Mouse (Mus musculus): ENCODE measurements at regions not wholly inside any gene's neighbourhood (a gene's known extent, or its start where the extent isn't known, plus 50 kb on each side); places are given as distances from the start of the nearest gene placed in this dataset.
"Not testable (repeated sequence)": the region's sequence is repeated elsewhere in the genome, so short reads cannot be mapped to it uniquely, and the experiment has no call there.

GRCm38 (mm10) chr15:24358398-24358797 is 1055.2 kb downstream of the Basp1 start:
- Histone ChIP-seq H3K4me1 (ENCODE audit: control insufficient read depth, insufficient read depth, low read length) (no peaks in the 10 kb centered on the region), H3K4me2 (replicated peaks; ENCODE audit: low read depth, low read length) (no peak overlapping the region), H3K9me3 (ENCODE audit: control insufficient read depth, low read depth, low read length) (no peaks in the 10 kb centered on the region), H3K27ac (ENCODE audit: low read length) (no peak overlapping the region), H3K27me3 (ENCODE audit: control insufficient read depth, insufficient read depth, low read length) (no peaks in the 10 kb centered on the region), H3K4me3 (ENCODE audit: low read depth, low read length) (no peak overlapping the region), H3K9ac (replicated peaks; ENCODE audit: low read depth, low read length) (no peak overlapping the region), H3K36me3 (ENCODE audit: control insufficient read depth, insufficient read depth, low read length) (no peaks in the 10 kb centered on the region)
- WGBS: 83% methylated on average over 8 of the region's 8 CpGs
- ATAC-seq (ENCODE audit: insufficient number of reproducible peaks, insufficient read depth, low FRiP score, low read depth): 0 out of 2 replicates have a peak, but pooled peaks have one; percentile 14

DNA sequence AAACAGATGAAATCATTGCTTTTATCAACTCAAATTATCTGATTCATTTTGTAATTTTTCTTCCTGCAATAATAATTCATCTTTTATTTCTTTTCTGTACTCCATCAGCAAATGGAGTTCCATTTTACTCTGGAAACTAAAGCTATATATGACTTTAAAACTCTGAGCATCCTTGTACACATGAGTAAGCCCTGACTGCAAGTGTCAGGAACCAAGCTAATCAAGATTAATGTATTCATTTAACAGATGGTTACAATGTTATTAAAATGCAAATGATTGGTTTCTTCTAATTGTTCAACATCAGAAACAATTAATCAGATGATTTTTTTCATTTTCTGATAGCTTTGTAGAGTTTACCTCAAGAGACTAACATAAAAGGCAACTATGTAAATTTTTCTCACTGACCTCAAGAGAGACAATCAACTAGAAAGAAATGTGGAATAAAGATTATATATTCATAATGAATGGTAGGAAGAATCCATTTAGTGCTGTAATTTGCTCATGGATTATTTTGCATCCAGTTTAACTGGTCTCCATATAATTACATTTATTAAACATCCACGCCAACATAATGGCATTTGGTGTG is 1064.5 kb downstream of the Basp1 start:
- 81% methylated on average over 1 of the region's 1 CpGs for WGBS
- Histone ChIP-seq H3K9ac (replicated peaks; ENCODE audit: low read depth, low read length) (no peak overlapping the region), H3K27ac (ENCODE audit: low read length) (no peak overlapping the region), H3K36me3 (ENCODE audit: control insufficient read depth, insufficient read depth, low read length) (no peaks in the 10 kb centered on the region), H3K4me3 (ENCODE audit: low read depth, low read length) (no peak overlapping the region), H3K27me3 (ENCODE audit: control insufficient read depth, insufficient read depth, low read length) (no peaks in the 10 kb centered on the region), H3K4me1 (ENCODE audit: control insufficient read depth, insufficient read depth, low read length) (no peaks in the 10 kb centered on the region), H3K9me3 (ENCODE audit: control insufficient read depth, low read depth, low read length) (no peaks in the 10 kb centered on the region), H3K4me2 (replicated peaks; ENCODE audit: low read depth, low read length) (no peak overlapping the region)
- no peak for ATAC-seq (ENCODE audit: insufficient number of reproducible peaks, insufficient read depth, low FRiP score, low read depth)

GRCm38 (mm10) chr15:24335876-24336275 is 1077.7 kb downstream of the Basp1 start:
- not testable (repeated sequence) for H3K4me2 ChIP-seq (replicated peaks; ENCODE audit: low read depth, low read length); H3K36me3 ChIP-seq (ENCODE audit: control insufficient read depth, insufficient read depth, low read length); H3K27ac ChIP-seq (ENCODE audit: low read length); H3K4me1 ChIP-seq (ENCODE audit: control insufficient read depth, insufficient read depth, low read length); H3K9ac ChIP-seq (replicated peaks; ENCODE audit: low read depth, low read length); ATAC-seq (ENCODE audit: insufficient number of reproducible peaks, insufficient read depth, low FRiP score, low read depth); H3K27me3 ChIP-seq (ENCODE audit: control insufficient read depth, insufficient read depth, low read length); H3K9me3 ChIP-seq (ENCODE audit: control insufficient read depth, low read depth, low read length); H3K4me3 ChIP-seq (ENCODE audit: low read depth, low read length)
- 74% methylated on average over 1 of the region's 1 CpGs for WGBS

DNA sequence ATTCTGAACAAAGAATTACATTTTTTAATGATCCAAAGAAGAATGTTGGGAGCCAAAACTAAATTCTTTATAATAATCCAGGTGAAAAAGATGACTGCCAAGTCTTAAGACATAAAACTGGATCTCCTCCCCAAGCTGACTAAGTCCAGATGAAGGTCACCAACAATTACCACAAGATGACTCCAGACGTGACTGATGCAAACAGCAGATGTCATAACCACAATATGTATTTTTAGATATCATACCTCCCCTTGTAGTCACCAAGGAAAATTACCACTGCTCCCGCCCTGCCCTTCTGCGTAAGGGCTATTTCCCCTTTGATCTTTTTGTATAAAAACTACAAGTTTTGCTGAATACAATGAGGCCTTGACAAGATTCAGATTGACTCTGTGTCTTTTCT is 1110.4 kb downstream of the Basp1 start:
- WGBS: 84% methylated on average over 3 of the region's 3 CpGs
- H3K4me3 ChIP-seq (ENCODE audit: low read depth, low read length); H3K27ac ChIP-seq (ENCODE audit: low read length); H3K9me3 ChIP-seq (ENCODE audit: control insufficient read depth, low read depth, low read length); H3K36me3 ChIP-seq (ENCODE audit: control insufficient read depth, insufficient read depth, low read length); H3K27me3 ChIP-seq (ENCODE audit: control insufficient read depth, insufficient read depth, low read length); H3K4me2 ChIP-seq (replicated peaks; ENCODE audit: low read depth, low read length); H3K9ac ChIP-seq (replicated peaks; ENCODE audit: low read depth, low read length); ATAC-seq (ENCODE audit: insufficient number of reproducible peaks, insufficient read depth, low FRiP score, low read depth); H3K4me1 ChIP-seq (ENCODE audit: control insufficient read depth, insufficient read depth, low read length): not testable (repeated sequence)

- ATAC-seq (ENCODE audit: insufficient number of reproducible peaks, insufficient read depth, low FRiP score, low read depth): no peak
Measured at GRCm38 (mm10) chr15:24297236-24297635, 1116.3 kb downstream of the Basp1 start.

GRCm38 (mm10) chr15:24296798-24297197 is 1116.8 kb downstream of the Basp1 start:
- no peaks in the 10 kb centered on the region for H3K27me3 ChIP-seq (ENCODE audit: control insufficient read depth, insufficient read depth, low read length)
- no peaks in the 10 kb centered on the region for H3K36me3 ChIP-seq (ENCODE audit: control insufficient read depth, insufficient read depth, low read length)
- H3K4me3 ChIP-seq (ENCODE audit: low read depth, low read length): no peak overlapping the region
- H3K27ac ChIP-seq (ENCODE audit: low read length): no peak overlapping the region
- H3K9ac ChIP-seq (replicated peaks; ENCODE audit: low read depth, low read length): no peak overlapping the region
- no peak overlapping the region for H3K4me2 ChIP-seq (replicated peaks; ENCODE audit: low read depth, low read length)
- WGBS: 92% methylated on average over 7 of the region's 7 CpGs
- ATAC-seq (ENCODE audit: insufficient number of reproducible peaks, insufficient read depth, low FRiP score, low read depth): no peak
- no peaks in the 10 kb centered on the region for H3K4me1 ChIP-seq (ENCODE audit: control insufficient read depth, insufficient read depth, low read length)
- no peaks in the 10 kb centered on the region for H3K9me3 ChIP-seq (ENCODE audit: control insufficient read depth, low read depth, low read length)

More at GRCm38 (mm10) chr15:24297236-24297635, 1116.3 kb downstream of the Basp1 start:
- Histone ChIP-seq H3K27me3 (ENCODE audit: control insufficient read depth, insufficient read depth, low read length) (no peaks in the 10 kb centered on the region), H3K9me3 (ENCODE audit: control insufficient read depth, low read depth, low read length) (no peaks in the 10 kb centered on the region), H3K36me3 (ENCODE audit: control insufficient read depth, insufficient read depth, low read length) (no peaks in the 10 kb centered on the region), H3K4me1 (ENCODE audit: control insufficient read depth, insufficient read depth, low read length) (no peaks in the 10 kb centered on the region), H3K4me2 (replicated peaks; ENCODE audit: low read depth, low read length) (no peak overlapping the region), H3K4me3 (ENCODE audit: low read depth, low read length) (no peak overlapping the region), H3K27ac (ENCODE audit: low read length) (no peak overlapping the region), H3K9ac (replicated peaks; ENCODE audit: low read depth, low read length) (no peak overlapping the region)

DNA sequence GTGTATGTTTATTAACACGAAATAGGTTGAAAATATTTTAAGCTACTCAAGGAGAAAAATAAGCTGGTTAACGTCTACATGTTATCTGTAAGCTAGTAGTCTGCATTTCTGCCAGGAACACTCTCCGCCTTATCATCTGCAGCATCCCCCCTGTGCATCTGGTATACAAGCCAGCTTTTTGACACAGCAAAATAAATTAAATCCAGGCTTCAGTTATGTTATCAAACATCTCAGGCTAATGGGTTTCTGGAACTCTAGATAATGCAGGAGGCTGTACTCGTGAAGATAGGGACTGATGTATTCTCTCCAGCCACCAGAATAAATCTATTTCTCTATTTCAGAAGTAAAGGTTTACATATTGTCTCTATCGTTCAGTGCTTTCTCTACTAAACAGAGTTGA is 1138.5 kb downstream of the Basp1 start:
- 67% methylated on average over 5 of the region's 5 CpGs for WGBS
- no peak for ATAC-seq (ENCODE audit: insufficient number of reproducible peaks, insufficient read depth, low FRiP score, low read depth)

DNA sequence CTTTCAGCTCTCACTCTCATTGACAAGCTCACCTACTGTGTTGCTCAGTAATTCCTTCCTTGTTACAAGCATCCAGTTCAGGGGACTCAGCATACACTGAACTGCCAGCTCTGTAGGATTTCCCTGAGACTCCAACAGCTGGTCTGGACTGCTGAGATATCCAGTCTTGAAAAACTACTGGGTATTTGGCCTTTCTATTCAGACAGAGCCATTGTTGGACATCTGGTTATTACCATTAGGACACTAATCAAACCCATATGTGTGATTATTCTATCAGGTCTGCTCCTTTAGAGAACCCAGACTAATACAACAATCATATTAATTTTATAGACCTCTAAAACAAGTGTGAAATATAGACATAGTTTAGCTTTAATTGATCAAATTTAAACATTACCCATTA is 1146.2 kb downstream of the Basp1 start:
- Histone ChIP-seq H3K9me3 (ENCODE audit: control insufficient read depth, low read depth, low read length) (no peaks in the 10 kb centered on the region), H3K4me1 (ENCODE audit: control insufficient read depth, insufficient read depth, low read length) (no peaks in the 10 kb centered on the region), H3K27ac (ENCODE audit: low read length) (no peak overlapping the region), H3K36me3 (ENCODE audit: control insufficient read depth, insufficient read depth, low read length) (no peaks in the 10 kb centered on the region), H3K9ac (replicated peaks; ENCODE audit: low read depth, low read length) (no peak overlapping the region), H3K27me3 (ENCODE audit: control insufficient read depth, insufficient read depth, low read length) (no peaks in the 10 kb centered on the region), H3K4me2 (replicated peaks; ENCODE audit: low read depth, low read length) (no peak overlapping the region), H3K4me3 (ENCODE audit: low read depth, low read length) (no peak overlapping the region)
- no peak for ATAC-seq (ENCODE audit: insufficient number of reproducible peaks, insufficient read depth, low FRiP score, low read depth)

More for the DNA sequence above, 1138.5 kb downstream of the Basp1 start:
- Histone ChIP-seq H3K4me3 (ENCODE audit: low read depth, low read length) (no peak overlapping the region), H3K27ac (ENCODE audit: low read length) (no peak overlapping the region), H3K27me3 (ENCODE audit: control insufficient read depth, insufficient read depth, low read length) (no peaks in the 10 kb centered on the region), H3K4me1 (ENCODE audit: control insufficient read depth, insufficient read depth, low read length) (no peaks in the 10 kb centered on the region), H3K4me2 (replicated peaks; ENCODE audit: low read depth, low read length) (no peak overlapping the region), H3K9me3 (ENCODE audit: control insufficient read depth, low read depth, low read length) (no peaks in the 10 kb centered on the region), H3K36me3 (ENCODE audit: control insufficient read depth, insufficient read depth, low read length) (no peaks in the 10 kb centered on the region), H3K9ac (replicated peaks; ENCODE audit: low read depth, low read length) (no peak overlapping the region)

All from stomach, embryonic 14.5 days (tissue).